14 mouse cellular contexts compared by ENCODE assay signal in the genomic region with DNA sequence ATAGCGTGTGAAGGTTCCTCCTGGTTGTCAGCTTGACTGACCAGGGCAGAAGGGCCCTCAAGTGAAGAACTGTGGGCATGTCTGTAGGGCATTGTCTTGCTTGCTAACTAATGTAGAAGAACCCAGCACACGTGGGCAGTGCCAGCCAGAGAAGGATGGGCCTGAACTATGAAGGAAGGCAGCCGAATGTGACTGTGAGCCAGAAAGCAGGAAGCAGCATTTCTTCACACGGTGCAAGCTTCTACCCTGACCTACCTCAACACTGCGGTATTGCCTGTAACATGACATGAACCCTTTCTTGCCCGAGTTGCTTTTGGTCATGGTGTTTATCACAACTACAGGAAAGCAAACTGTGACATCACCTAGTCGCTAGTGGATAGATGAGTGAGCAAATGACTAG.
A peak's percentile ranks its signal among the peaks of the same experiment; 100 is the strongest.
DNase-seq lines count a peak whose midpoint lies in the region; ATAC-seq lines count a peak whose summit lies in the region.
"Had no signal": no experiment of that assay in that cellular context is flagged by ENCODE, and none has a peak within 500 bp of the region (broad histone marks: within the 10 kb centered on the region; RNA-seq: fewer than 3 reads in every experiment).

No protein-coding gene starts in this region.

- peaks cover 34% of the 10 kb centered on the region for H3K4me1 ChIP-seq in midbrain, embryonic 13.5 days (replicated peaks)

- peak; percentile 18 to 61; a peak in 1 of 4 replicates for ATAC-seq in hematopoietic stem cell, adult 5-6 weeks (replicated peaks in 1 of 2; ENCODE audit: insufficient read depth in 1 of 2, low FRiP score in 2 of 2, low TSS enrichment in 1 of 2, low read depth in 1 of 2, poor library complexity in 2 of 2, severe bottlenecking in 2 of 2)
- ATAC-seq in midbrain, embryonic 13.5 days: no peak
- ATAC-seq: intestine, embryonic 16.5 days had no signal

- 93% methylated on average over 7 of the region's 7 CpGs for WGBS in midbrain, embryonic 13.5 days

- H3K27me3 ChIP-seq in midbrain, embryonic 13.5 days: no peaks in the 10 kb centered on the region
- H3K27me3 ChIP-seq: midbrain, embryonic 12.5 days; stomach, embryonic 15.5 days had no signal

- no peak overlapping the region for H3K27ac ChIP-seq in midbrain, embryonic 13.5 days
- H3K27ac ChIP-seq: forebrain, embryonic 12.5 days; midbrain, embryonic 12.5 days; stomach, embryonic 15.5 days had no signal

- no peaks in the 10 kb centered on the region for H3K36me3 ChIP-seq in midbrain, embryonic 13.5 days
- H3K36me3 ChIP-seq: forebrain, embryonic 12.5 days; midbrain, embryonic 12.5 days; stomach, embryonic 15.5 days had no signal

- DNase-seq in B cell, adult 2 months: peak; percentile 69 to 70
- peak; percentile 43 for DNase-seq in CD4-positive helper T cell, adult 2 months (ENCODE audit: low read depth, low spot score)
- DNase-seq in spleen, postnatal 36 days (ENCODE audit: low spot score in 2 of 2): peak; percentile 69 to 73
- no peak for DNase-seq in urinary bladder, postnatal 36 days (ENCODE audit: low spot score in 2 of 2)
- DNase-seq in cerebellum, postnatal 14 days: no peak
- DNase-seq: cerebellum, adult 18-20 months; embryo, embryonic 11 days; right cerebral cortex, postnatal 25 days had no signal

- no peak overlapping the region for H3K4me2 ChIP-seq in midbrain, embryonic 13.5 days (replicated peaks)
- H3K4me2 ChIP-seq: forebrain, embryonic 12.5 days; midbrain, embryonic 12.5 days; stomach, embryonic 15.5 days had no signal

- no peaks in the 10 kb centered on the region for H3K9me3 ChIP-seq in midbrain, embryonic 13.5 days
- H3K9me3 ChIP-seq: forebrain, embryonic 12.5 days; midbrain, embryonic 12.5 days; stomach, embryonic 15.5 days had no signal

- no peak overlapping the region for H3K9ac ChIP-seq in midbrain, embryonic 13.5 days (replicated peaks)
- H3K9ac ChIP-seq: forebrain, embryonic 12.5 days; midbrain, embryonic 12.5 days; stomach, embryonic 15.5 days had no signal

- no peak overlapping the region for H3K4me3 ChIP-seq in midbrain, embryonic 13.5 days (replicated peaks)
- H3K4me3 ChIP-seq: forebrain, embryonic 12.5 days; midbrain, embryonic 12.5 days; stomach, embryonic 15.5 days had no signal

Comparison
In these comparisons a context has a peak if more than half of its experiments do, and no peak if none do; other contexts are left out.
1. DNase-seq: peak in B cell, adult 2 months (2 of 2), CD4-positive helper T cell, adult 2 months (single experiment) and spleen, postnatal 36 days (2 of 2); none in urinary bladder, postnatal 36 days (0 of 2) and cerebellum, postnatal 14 days (0 of 2).